Mouse (Mus musculus) kidney, adult 2 months (tissue): Measurements from ENCODE around the gene Kcnk13. TPM values are rescaled to one million over a fixed set of nuclear protein-coding genes. Genes with fewer than 3 reads are reported as not detected.

Experiments
- DNase-seq: peaks from one replicate; pipeline ENCODE4 v3.0.0; 2021
- H3K27ac ChIP-seq: fragments of 200-500 bp; 2 replicates; pipeline ENCODE4 v1.5.1; 2012; ENCODE audit warnings: low read depth, low read length, control low read depth, inconsistent platforms; ENCODE audit not compliant: insufficient read depth
- H3K27me3 ChIP-seq: fragments of 200-500 bp; replicated peaks from 2 replicates; pipeline ENCODE4 v1.6.1; 2012; ENCODE audit warnings: mild to moderate bottlenecking, moderate library complexity, low read length, inconsistent platforms; ENCODE audit not compliant: control insufficient read depth, insufficient read depth
- H3K36me3 ChIP-seq: fragments of 200-500 bp; 2 replicates; pipeline ENCODE4 v1.6.1; 2012; ENCODE audit warnings: mild to moderate bottlenecking, moderate library complexity, low read length, inconsistent platforms; ENCODE audit not compliant: control insufficient read depth, insufficient read depth
- H3K4me1 ChIP-seq: fragments of 200-500 bp; 2 replicates; pipeline ENCODE4 v1.6.1; 2011; ENCODE audit warnings: low read length; ENCODE audit not compliant: control insufficient read depth, insufficient read depth
- H3K4me3 ChIP-seq: fragments of 200-500 bp; 2 replicates; pipeline ENCODE4 v1.5.1; 2011; ENCODE audit warnings: mild to moderate bottlenecking, low read depth, low read length, control low read depth; ENCODE audit not compliant: insufficient read depth
- CTCF ChIP-seq: fragments of 200-500 bp; conservative IDR thresholded peaks from 2 replicates; pipeline ENCODE4 v1.5.1; 2011; ENCODE audit warnings: low read depth, mild to moderate bottlenecking, control low read depth, low read length, moderate library complexity, mixed read lengths; ENCODE audit not compliant: insufficient read depth, insufficient read length
- POLR2A ChIP-seq: fragments of 200-500 bp; IDR thresholded peaks from one replicate; pipeline ENCODE4 v1.6.1; 2011; ENCODE audit warnings: low read depth, low read length, control low read depth
- WGBS: fragments of 180-500 bp; shearing (Covaris S2); methylation state at CpG from one replicate; pipeline ENCODE4 v1.1.7; 2018; 5-methylcytosine and 5-hydroxymethylcytosine counted together
- polyA plus RNA-seq: library from polyadenylated mRNA; depleted of rRNA; stranded (reverse); fragments of >200 nt; gene quantifications from 2 replicates; pipeline ENCODE4 v1.2.3, GENCODE M21; 2012

Kcnk13 gene
- polyA plus RNA-seq, 1 experiment: 0.50 TPM

- no peak overlapping the region for H3K4me3 ChIP-seq
- H3K27me3 ChIP-seq: no peaks in the 10 kb centered on the region
- H3K36me3 ChIP-seq: no peaks in the 10 kb centered on the region
- 83% methylated on average over 6 of the region's 6 CpGs for whole genome bisulfite sequencing
- H3K4me1 ChIP-seq: no peaks in the 10 kb centered on the region
- TF ChIP-seq POLR2A (no peak), CTCF (no peak)
- DNase-seq: no peak
- H3K27ac ChIP-seq: no peak overlapping the region
Measured at GRCm38 (mm10) chr12:100017709-100018108, 53.4 kb downstream of the Kcnk13 start.

DNA sequence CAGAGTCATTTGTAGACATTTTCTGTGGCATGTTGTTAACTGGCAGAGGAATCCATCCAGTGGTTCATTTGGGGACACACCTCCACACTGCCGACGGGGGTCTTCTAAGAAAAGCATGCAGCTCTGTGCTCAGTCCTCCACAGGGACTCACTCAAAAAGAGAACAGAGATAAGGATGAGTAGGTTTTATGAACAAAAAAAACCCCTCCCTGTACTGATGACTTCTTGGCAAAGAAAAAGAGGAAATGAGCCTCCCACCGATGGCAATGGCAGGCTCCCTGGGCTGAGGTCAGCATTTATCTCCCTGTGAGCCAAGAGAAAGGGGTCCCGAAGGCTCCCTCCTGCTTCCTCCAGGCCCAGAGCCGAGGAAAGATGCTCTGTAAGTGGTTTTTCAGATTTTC is 58.2 kb downstream of the Kcnk13 start:
- 67% methylated on average over 5 of the region's 5 CpGs for WGBS
- Histone ChIP-seq H3K36me3 (no peaks in the 10 kb centered on the region), H3K27me3 (no peaks in the 10 kb centered on the region), H3K4me1 (no peaks in the 10 kb centered on the region), H3K27ac (no peak overlapping the region), H3K4me3 (no peak overlapping the region)
- DNase-seq: no peak
- TF ChIP-seq CTCF (no peak), POLR2A (no peak)

DNA sequence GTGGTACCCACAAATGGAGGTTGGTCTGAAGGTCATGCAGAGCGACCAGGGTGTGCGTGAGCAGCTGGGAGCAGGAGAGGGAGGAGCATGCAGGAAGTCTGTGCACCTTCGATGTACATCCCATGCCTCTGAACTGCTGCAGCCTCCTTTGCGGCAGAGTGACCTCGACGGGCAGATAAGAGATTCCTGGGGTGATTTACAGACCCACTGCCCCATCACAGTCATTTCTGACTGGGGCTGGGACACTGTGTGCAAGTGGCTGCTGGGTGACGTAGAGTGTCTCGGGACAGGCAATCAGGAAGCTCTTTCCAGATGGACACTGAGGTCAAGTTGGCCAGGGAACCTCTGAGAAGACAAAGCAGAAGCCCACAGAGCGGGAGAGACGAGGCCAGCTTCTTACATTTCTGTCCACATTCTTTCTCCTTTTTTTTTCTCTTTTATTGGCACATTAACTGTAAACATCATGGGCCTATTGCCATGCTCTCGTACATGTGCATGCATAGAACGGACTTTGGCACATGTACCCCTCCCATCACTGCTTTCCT is 59.6 kb downstream of the Kcnk13 start:
- H3K4me3 ChIP-seq: no peak overlapping the region
- H3K27me3 ChIP-seq: no peaks in the 10 kb centered on the region
- no peak for DNase-seq
- no peaks in the 10 kb centered on the region for H3K36me3 ChIP-seq
- TF ChIP-seq POLR2A (no peak), CTCF (no peak)
- no peak overlapping the region for H3K27ac ChIP-seq
- H3K4me1 ChIP-seq: no peaks in the 10 kb centered on the region
- 71% methylated on average over 12 of the region's 12 CpGs for WGBS

GRCm38 (mm10) chr12:100025675-100026074 is 61.4 kb downstream of the Kcnk13 start:
- Histone ChIP-seq H3K4me3 (no peak overlapping the region), H3K36me3 (no peaks in the 10 kb centered on the region), H3K27me3 (no peaks in the 10 kb centered on the region), H3K4me1 (no peaks in the 10 kb centered on the region), H3K27ac (no peak overlapping the region)
- 63% methylated on average over 11 of the region's 11 CpGs for WGBS
- DNase-seq: no peak
- TF ChIP-seq CTCF: no peak
- TF ChIP-seq POLR2A: no peak

DNA sequence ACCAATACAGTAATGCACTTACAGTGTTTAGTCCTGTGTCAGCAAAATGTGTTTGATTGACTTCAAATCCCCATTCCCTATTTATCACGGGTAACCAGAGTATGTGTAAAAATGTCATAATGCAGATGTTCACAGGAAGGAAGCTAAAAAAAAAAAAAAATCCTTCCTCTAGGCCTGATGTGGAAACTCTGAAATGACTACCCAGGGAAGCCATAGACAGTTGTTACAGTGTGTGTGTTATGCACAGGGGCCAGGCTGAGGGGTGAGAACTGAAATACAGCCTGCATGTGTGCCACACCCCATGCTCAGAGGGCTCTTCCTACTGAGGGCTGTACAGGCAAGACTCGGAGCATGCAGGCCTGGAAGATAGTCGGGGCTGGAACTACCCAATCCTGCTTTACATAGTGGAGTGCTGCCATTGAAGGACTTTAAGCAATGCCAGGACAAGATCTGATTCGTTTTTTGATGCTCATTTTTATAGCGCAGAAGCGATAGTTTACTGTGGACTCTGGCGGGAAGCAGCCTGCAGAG is 62.5 kb downstream of the Kcnk13 start:
- no peaks in the 10 kb centered on the region for H3K4me1 ChIP-seq
- H3K27me3 ChIP-seq: no peaks in the 10 kb centered on the region
- TF ChIP-seq POLR2A: no peak
- TF ChIP-seq CTCF: no peak
- 71% methylated on average over 7 of the region's 7 CpGs for WGBS
- no peak overlapping the region for H3K4me3 ChIP-seq
- no peaks in the 10 kb centered on the region for H3K36me3 ChIP-seq
- no peak overlapping the region for H3K27ac ChIP-seq
- DNase-seq: no peak

GRCm38 (mm10) chr12:100027281-100027680 is 63.0 kb downstream of the Kcnk13 start:
- TF ChIP-seq CTCF (no peak), POLR2A (no peak)
- Histone ChIP-seq H3K4me1 (no peaks in the 10 kb centered on the region), H3K4me3 (no peak overlapping the region), H3K27ac (no peak overlapping the region), H3K36me3 (no peaks in the 10 kb centered on the region), H3K27me3 (no peaks in the 10 kb centered on the region)
- 82% methylated on average over 7 of the region's 7 CpGs for WGBS
- no peak for DNase-seq

- H3K4me3 ChIP-seq: no peak overlapping the region
- WGBS: 91% methylated on average over 5 of the region's 5 CpGs
- DNase-seq: no peak
- no peaks in the 10 kb centered on the region for H3K27me3 ChIP-seq
- TF ChIP-seq CTCF (no peak), POLR2A (no peak)
- H3K36me3 ChIP-seq: no peaks in the 10 kb centered on the region
- no peak overlapping the region for H3K27ac ChIP-seq
- no peaks in the 10 kb centered on the region for H3K4me1 ChIP-seq
Measured at GRCm38 (mm10) chr12:100031681-100032080, 67.4 kb downstream of the Kcnk13 start.
